Mouse (Mus musculus): ENCODE data around the gene Slc16a3. TPM values are rescaled to one million over a fixed set of nuclear protein-coding genes. Genes with fewer than 3 reads are reported as not detected.
A peak's percentile ranks its signal among the peaks of the same experiment; 100 is the strongest.

Slc16a3 gene
- polyA plus RNA-seq, 1 experiment from 2014 or later, result 8.0 TPM

- Histone ChIP-seq H3K4me3 (ENCODE audit: low read depth, low read length) (no peak overlapping the region), H3K9ac (ENCODE audit: low read depth, low read length) (no peak overlapping the region), H3K4me1 (replicated peaks; ENCODE audit: control insufficient read depth, insufficient read depth, low read length) (no peaks in the 10 kb centered on the region), H3K4me2 (replicated peaks; ENCODE audit: low read depth) (no peak overlapping the region), H3K36me3 (ENCODE audit: control insufficient read depth, insufficient read depth) (no peaks in the 10 kb centered on the region), H3K9me3 (ENCODE audit: control insufficient read depth) (no peaks in the 10 kb centered on the region), H3K27me3 (replicated peaks; ENCODE audit: control insufficient read depth, insufficient read depth, low read length) (no peaks in the 10 kb centered on the region), H3K27ac (ENCODE audit: low read depth, low read length) (no peak overlapping the region)
- TF ChIP-seq CTCF (IDR thresholded peaks at IDR 0.05; ENCODE audit: low read depth), result no peak
- WGBS, result 95% methylated on average over 3 of the region's 3 CpGs
- ATAC-seq, result no peak
Observed at GRCm38 (mm10) chr11:120904561-120904960, 43.7 kb upstream of the Slc16a3 start.

- peak; percentile 100 for TF ChIP-seq CTCF (IDR thresholded peaks at IDR 0.05; ENCODE audit: low read depth)
- WGBS, result 14% methylated on average over 1 of the region's 1 CpGs
- H3K9ac ChIP-seq (ENCODE audit: low read depth, low read length), result no peak overlapping the region
- H3K4me1 ChIP-seq (replicated peaks; ENCODE audit: control insufficient read depth, insufficient read depth, low read length), result no peaks in the 10 kb centered on the region
- no peaks in the 10 kb centered on the region for H3K27me3 ChIP-seq (replicated peaks; ENCODE audit: control insufficient read depth, insufficient read depth, low read length)
- H3K9me3 ChIP-seq (ENCODE audit: control insufficient read depth), result no peaks in the 10 kb centered on the region
- H3K27ac ChIP-seq (ENCODE audit: low read depth, low read length), result no peak overlapping the region
- no peaks in the 10 kb centered on the region for H3K36me3 ChIP-seq (ENCODE audit: control insufficient read depth, insufficient read depth)
- ATAC-seq, result peak; percentile 63
- H3K4me3 ChIP-seq (ENCODE audit: low read depth, low read length), result no peak overlapping the region
- H3K4me2 ChIP-seq (replicated peaks; ENCODE audit: low read depth), result no peak overlapping the region
Observed at GRCm38 (mm10) chr11:120905430-120905873, 42.8 kb upstream of the Slc16a3 start.

- no peak for TF ChIP-seq CTCF (IDR thresholded peaks at IDR 0.05; ENCODE audit: low read depth)
- 93% methylated on average over 4 of the region's 4 CpGs for WGBS
- no peaks in the 10 kb centered on the region for H3K27me3 ChIP-seq (replicated peaks; ENCODE audit: control insufficient read depth, insufficient read depth, low read length)
- H3K36me3 ChIP-seq (ENCODE audit: control insufficient read depth, insufficient read depth), result peaks cover 4% of the 10 kb centered on the region; the same call in 1 of the 2 replicates
- H3K9ac ChIP-seq (ENCODE audit: low read depth, low read length), result no peak overlapping the region
- no peak overlapping the region for H3K4me2 ChIP-seq (replicated peaks; ENCODE audit: low read depth)
- no peaks in the 10 kb centered on the region for H3K4me1 ChIP-seq (replicated peaks; ENCODE audit: control insufficient read depth, insufficient read depth, low read length)
- no peak overlapping the region for H3K4me3 ChIP-seq (ENCODE audit: low read depth, low read length)
- ATAC-seq, result no peak
- no peak overlapping the region for H3K27ac ChIP-seq (ENCODE audit: low read depth, low read length)
- H3K9me3 ChIP-seq (ENCODE audit: control insufficient read depth), result no peaks in the 10 kb centered on the region
Observed at GRCm38 (mm10) chr11:120913796-120914195, 34.5 kb upstream of the Slc16a3 start.

GRCm38 (mm10) chr11:120916477-120916876 lies 31.8 kb upstream of the Slc16a3 start:
- Histone ChIP-seq H3K27ac (ENCODE audit: low read depth, low read length) (no peak overlapping the region), H3K4me2 (replicated peaks; ENCODE audit: low read depth) (no peak overlapping the region), H3K9ac (ENCODE audit: low read depth, low read length) (no peak overlapping the region), H3K4me1 (replicated peaks; ENCODE audit: control insufficient read depth, insufficient read depth, low read length) (no peaks in the 10 kb centered on the region), H3K36me3 (ENCODE audit: control insufficient read depth, insufficient read depth) (peaks cover 13% of the 10 kb centered on the region; the same call in 1 of the 2 replicates), H3K4me3 (ENCODE audit: low read depth, low read length) (no peak overlapping the region), H3K9me3 (ENCODE audit: control insufficient read depth) (no peaks in the 10 kb centered on the region), H3K27me3 (replicated peaks; ENCODE audit: control insufficient read depth, insufficient read depth, low read length) (no peaks in the 10 kb centered on the region)
- WGBS, result 68% methylated on average over 3 of the region's 3 CpGs
- no peak for ATAC-seq
- TF ChIP-seq CTCF (IDR thresholded peaks at IDR 0.05; ENCODE audit: low read depth), result no peak

- Histone ChIP-seq H3K9me3 (ENCODE audit: control insufficient read depth) (no peaks in the 10 kb centered on the region), H3K27me3 (replicated peaks; ENCODE audit: control insufficient read depth, insufficient read depth, low read length) (no peaks in the 10 kb centered on the region), H3K9ac (ENCODE audit: low read depth, low read length) (no peak overlapping the region), H3K27ac (ENCODE audit: low read depth, low read length) (no peak overlapping the region), H3K4me1 (replicated peaks; ENCODE audit: control insufficient read depth, insufficient read depth, low read length) (no peaks in the 10 kb centered on the region), H3K4me3 (ENCODE audit: low read depth, low read length) (no peak overlapping the region), H3K36me3 (ENCODE audit: control insufficient read depth, insufficient read depth) (peaks cover 13% of the 10 kb centered on the region; the same call in 1 of the 2 replicates), H3K4me2 (replicated peaks; ENCODE audit: low read depth) (no peak overlapping the region)
- no peak for ATAC-seq
- 93% methylated on average over 5 of the region's 5 CpGs for WGBS
- TF ChIP-seq CTCF (IDR thresholded peaks at IDR 0.05; ENCODE audit: low read depth), result no peak
Observed at GRCm38 (mm10) chr11:120917756-120918155, 30.5 kb upstream of the Slc16a3 start.

- H3K27ac ChIP-seq (ENCODE audit: low read depth, low read length), result no peak overlapping the region
- WGBS, result 88% methylated on average over 3 of the region's 3 CpGs
- H3K36me3 ChIP-seq (ENCODE audit: control insufficient read depth, insufficient read depth), result peaks cover 10% of the 10 kb centered on the region; the same call in 1 of the 2 replicates
Observed at GRCm38 (mm10) chr11:120922528-120922927, 25.8 kb upstream of the Slc16a3 start.

GRCm38 (mm10) chr11:120928468-120928867 lies 19.8 kb upstream of the Slc16a3 start:
- no peak overlapping the region for H3K27ac ChIP-seq (ENCODE audit: low read depth, low read length)
- H3K27me3 ChIP-seq (replicated peaks; ENCODE audit: control insufficient read depth, insufficient read depth, low read length), result no peaks in the 10 kb centered on the region
- WGBS, result 90% methylated on average over 4 of the region's 4 CpGs
- no peaks in the 10 kb centered on the region for H3K4me1 ChIP-seq (replicated peaks; ENCODE audit: control insufficient read depth, insufficient read depth, low read length)
- H3K4me2 ChIP-seq (replicated peaks; ENCODE audit: low read depth), result no peak overlapping the region
- no peaks in the 10 kb centered on the region; the same call in 1 of the 2 replicates for H3K36me3 ChIP-seq (ENCODE audit: control insufficient read depth, insufficient read depth)
- no peak overlapping the region for H3K9ac ChIP-seq (ENCODE audit: low read depth, low read length)
- no peaks in the 10 kb centered on the region for H3K9me3 ChIP-seq (ENCODE audit: control insufficient read depth)
- no peak overlapping the region for H3K4me3 ChIP-seq (ENCODE audit: low read depth, low read length)
- no peak for ATAC-seq
- no peak for TF ChIP-seq CTCF (IDR thresholded peaks at IDR 0.05; ENCODE audit: low read depth)

More at GRCm38 (mm10) chr11:120922528-120922927, 25.8 kb upstream of the Slc16a3 start:
- no peak for TF ChIP-seq CTCF (IDR thresholded peaks at IDR 0.05; ENCODE audit: low read depth)
- ATAC-seq, result no peak
- H3K4me2 ChIP-seq (replicated peaks; ENCODE audit: low read depth), result no peak overlapping the region
- H3K9ac ChIP-seq (ENCODE audit: low read depth, low read length), result no peak overlapping the region
- H3K4me1 ChIP-seq (replicated peaks; ENCODE audit: control insufficient read depth, insufficient read depth, low read length), result no peaks in the 10 kb centered on the region
- no peak overlapping the region for H3K4me3 ChIP-seq (ENCODE audit: low read depth, low read length)
- H3K27me3 ChIP-seq (replicated peaks; ENCODE audit: control insufficient read depth, insufficient read depth, low read length), result no peaks in the 10 kb centered on the region
- H3K9me3 ChIP-seq (ENCODE audit: control insufficient read depth), result no peaks in the 10 kb centered on the region
